Mouse (Mus musculus) kidney, adult 18-20 months (tissue): ENCODE results near the gene Unc13d.
"Not testable (repeated sequence)": the region's sequence is repeated elsewhere in the genome, so short reads cannot be mapped to it uniquely, and the experiment has no call there.

Experiments used
- DNase-seq: peaks from one replicate; pipeline ENCODE4 v3.0.0; 2021

The Unc13d gene

DNA sequence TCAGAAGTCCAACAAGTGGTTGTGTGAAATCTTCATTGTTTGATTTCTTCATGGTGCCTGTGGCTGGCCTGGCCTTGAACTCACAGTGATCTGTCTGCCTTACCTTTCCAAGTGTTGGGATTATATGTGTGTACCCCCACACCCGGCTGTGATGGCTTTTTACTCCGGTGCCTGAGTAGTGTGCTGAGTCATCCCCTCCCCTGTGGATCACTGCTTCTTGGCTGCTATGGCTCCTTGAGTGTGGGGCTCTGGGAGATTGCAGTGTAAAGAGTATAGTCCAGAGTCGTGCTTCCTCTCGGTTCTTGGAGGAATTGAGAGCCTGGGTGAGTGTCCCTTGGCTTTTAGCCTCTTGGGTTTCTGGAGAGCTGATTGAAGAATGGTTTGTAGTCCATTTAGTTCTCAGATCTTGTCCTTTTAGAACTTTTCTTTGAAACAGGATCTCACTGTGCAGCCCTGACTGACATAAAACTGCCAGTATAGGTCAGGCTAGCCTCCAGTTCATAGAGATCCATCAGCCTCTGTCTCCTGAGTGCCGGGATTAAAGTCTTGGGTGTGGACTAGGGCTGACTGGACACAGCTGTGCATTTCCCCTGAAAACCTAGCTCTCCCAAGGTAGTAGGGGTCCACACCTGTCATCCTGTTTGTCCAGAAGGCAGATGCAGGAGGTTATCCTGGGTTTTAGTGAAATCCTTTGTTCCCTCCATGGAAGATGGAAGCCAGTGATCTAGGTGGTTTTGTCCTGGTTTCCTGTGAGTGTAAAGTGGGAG lies 35.2 kb downstream of the Unc13d start:
- DNase-seq = no peak

DNA sequence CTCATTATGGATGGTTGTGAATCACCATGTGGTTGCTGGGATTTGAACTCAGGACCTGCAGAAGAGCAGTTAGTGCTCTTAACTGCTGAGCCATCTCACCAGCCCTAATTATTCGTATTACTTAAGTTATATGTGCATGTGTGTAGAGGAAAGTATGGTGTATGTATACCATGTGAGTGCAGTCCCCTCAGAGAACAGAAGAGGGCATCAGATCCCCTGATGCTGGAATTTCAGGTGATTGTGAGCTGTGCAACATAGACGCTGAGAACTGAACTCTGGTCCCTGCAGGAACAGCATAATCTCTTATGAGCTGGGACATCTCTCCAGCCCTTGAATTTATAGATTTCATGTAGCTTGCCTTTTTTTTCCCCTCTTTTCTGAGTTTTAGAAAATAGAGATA lies 35.9 kb downstream of the Unc13d start:
- no peak for DNase-seq

DNA sequence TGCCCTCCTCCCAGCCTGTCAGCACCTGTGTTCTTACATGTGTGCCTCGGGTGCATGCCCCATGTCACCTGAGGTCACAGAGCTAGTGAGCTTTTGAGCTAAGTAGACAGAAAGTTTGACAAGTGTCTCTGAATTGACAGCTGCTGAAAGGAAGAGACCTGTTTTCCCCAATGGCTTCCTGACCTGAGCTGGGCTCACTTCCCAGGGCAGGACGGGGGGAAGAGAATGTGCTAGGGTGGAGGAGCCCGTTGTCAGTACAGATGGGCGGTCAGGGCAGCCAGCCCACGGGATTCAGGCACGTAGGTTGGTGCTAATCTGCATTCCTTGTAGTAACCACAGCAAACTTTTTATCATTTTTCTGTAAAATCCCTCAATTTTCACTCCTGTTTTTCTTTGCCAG lies 37.2 kb downstream of the Unc13d start:
- no peak for DNase-seq

DNA sequence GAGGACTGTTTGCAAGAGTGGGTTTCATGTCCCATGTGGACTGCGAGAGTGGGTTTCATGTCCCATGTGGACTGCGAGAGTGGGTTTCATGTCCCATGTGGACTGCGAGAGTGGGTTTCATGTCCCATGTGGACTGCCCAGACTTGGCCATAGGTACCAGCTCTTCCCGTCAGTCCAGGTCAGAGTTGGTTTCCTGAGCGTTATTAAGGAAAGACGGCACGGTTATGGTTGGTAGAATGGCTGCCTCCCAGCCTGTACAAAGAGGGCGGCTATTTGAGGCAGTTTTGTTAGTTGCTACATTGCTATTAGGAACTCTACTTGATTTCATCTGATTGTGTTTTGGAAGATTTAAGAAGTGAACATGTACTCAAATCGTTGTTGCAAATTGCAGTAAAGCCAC lies 39.9 kb downstream of the Unc13d start:
- no peak for DNase-seq

DNA sequence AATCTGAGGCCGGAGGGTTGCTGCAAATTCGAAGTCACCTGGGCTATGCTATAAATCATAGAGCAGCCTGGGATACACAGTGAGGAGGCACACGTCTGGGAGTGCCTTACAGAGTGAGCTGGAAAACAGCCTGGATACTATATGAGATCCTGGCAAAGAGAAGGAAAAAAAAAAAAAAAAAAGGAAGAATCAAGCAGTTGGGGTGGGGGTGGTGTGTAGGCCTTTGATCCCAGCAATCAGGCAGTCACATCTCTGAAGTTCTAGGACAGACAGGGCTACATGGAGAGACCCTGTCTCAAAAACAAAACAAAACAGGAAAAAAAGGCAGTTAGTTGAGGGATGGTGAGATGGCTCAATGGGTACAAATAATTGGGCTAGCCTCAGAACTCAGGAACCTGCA lies 41.1 kb downstream of the Unc13d start:
- no peak for DNase-seq

DNA sequence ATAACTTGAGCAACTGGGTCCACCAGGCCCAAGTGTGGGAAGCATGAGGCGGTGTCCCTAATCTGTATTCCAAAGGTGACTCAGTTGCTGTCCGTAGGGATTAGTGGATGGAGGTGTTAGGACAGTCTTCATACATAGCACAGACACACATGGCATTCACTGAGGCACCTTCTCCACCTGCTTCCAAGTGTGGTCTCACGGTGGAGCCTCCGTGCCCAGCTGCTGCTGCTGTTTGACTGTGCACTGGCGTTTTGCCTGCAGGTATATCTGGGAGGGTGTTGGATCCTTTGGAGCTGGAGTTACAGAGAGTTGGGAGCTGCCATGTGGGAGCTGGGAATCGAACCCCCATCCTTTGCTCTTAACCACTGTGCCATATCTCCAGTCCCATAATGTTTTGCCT lies 43.2 kb downstream of the Unc13d start:
- no peak for DNase-seq

DNA sequence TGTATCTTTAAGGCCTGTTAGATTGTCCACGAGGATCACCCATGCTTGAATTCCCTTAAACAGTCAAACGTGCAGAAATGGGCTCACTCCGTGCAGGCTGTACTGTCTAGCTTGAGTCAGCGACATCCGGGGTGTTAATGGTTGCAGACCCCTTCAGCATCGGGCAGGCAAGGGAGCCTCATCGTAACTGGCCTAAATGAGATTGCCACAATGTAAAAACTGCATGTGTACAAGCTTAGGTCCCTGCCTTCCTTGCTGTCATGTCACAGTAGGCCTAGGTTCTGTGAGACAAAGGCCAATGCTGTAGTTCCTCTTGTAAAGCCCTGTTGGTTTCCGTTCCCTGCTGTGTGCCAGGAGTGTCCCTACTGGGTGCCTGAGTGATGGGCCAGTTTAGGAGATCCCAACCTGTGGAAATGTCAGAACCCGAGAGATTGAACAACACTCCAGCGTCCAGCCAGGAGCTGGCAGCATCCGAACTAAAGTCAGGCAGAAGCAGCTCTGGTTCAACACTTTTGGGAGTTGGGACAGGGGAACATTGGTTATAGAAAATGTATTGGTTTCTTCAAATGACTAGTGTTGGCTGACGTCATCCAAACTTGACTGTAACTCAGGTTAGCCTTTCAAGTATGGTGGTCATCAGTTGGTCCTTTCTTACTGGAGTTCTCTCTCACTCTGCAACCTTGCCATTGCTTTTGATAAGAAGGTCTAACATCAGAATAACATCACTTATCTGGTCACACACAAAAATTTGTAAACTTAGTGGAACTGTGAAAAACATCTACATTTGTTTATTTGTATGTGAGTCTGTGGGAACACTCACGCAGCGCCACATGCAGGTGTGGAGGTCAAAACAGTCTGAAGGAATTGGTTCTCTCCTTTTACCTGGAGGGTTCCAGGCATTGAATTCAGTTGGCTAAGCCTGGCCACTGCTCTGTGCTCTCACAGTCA lies 46.6 kb downstream of the Unc13d start:
- no peak for DNase-seq

DNA sequence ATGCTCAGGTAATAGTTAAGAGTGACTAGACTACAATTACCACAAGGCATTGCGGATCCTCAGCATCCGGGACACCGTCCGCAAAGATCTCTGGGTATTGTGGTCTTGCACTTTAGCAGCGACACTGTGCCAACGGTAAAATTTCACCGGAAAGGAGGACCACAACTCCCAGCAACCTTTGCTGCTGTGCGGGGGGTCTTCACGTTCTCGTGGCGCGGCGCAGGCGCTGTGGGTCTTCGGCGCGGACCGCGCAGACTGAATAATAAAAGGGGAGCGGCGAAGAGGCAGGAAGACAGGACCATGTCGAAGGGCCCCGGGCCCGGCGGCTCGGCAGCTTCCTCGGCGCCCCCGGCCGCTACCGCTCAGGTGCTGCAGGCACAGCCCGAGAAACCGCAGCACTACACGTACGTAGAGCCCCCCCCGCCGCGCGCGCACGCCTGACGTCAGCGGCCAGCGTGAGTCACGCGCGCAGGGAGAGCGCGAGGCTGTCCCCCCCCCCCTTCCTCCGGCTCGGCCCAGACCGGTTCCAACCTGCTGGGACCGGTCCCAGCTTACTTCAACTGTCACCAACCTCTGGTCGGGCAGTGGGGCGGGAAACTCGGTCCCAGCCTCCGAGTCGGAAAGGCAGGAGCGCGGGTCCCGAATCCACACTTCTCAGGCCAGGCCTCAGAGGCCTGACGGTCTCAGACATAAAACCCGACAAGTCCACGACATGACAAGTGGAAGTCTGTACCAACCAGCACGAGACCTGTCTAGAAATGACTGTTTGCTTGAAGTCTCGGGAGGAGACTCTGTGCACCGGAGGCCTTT lies 47.5 kb downstream of the Unc13d start, which contains the start of gene Unk:
Unk (plus strand) TSS at position 235 of the 810 bp plus-strand sequence.
- DNase-seq = peak; percentile 98

DNA sequence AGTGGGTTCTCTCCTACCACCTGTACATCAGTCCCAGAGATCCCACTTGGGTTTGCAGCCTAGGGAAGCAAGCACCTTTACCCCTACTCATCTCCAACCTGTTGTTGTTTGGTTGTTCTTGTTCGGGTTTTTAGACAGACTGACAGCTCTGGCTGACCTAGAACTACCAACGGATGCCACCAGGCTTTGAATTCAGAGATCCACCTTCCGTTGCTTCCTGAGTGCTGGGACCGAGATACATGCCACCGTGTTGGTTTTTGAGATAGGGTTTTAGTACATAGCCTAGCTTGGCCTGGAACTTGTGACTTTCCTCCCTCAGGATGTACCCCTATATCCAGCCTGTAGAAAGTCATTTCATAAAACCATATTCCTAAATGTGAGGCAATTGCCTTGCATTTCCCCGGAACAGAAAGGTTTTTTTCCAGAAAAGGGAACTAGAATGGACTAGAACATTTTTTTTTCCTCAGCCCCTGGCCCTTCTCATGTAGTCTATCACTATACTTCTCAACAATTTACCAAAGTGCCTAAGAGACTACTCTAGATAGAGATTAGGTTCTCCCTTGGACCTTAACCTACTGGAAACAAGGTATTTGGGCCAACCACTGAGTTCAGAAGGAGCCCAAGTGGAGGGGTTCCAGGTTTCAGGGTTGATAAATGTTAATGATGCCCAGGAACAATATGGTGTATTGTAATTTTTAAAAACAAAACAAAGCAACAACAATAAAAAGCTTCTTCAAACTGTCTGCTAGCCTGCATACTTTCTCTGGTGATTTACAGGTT lies 48.5 kb downstream of the Unc13d start:
- no peak for DNase-seq

DNA sequence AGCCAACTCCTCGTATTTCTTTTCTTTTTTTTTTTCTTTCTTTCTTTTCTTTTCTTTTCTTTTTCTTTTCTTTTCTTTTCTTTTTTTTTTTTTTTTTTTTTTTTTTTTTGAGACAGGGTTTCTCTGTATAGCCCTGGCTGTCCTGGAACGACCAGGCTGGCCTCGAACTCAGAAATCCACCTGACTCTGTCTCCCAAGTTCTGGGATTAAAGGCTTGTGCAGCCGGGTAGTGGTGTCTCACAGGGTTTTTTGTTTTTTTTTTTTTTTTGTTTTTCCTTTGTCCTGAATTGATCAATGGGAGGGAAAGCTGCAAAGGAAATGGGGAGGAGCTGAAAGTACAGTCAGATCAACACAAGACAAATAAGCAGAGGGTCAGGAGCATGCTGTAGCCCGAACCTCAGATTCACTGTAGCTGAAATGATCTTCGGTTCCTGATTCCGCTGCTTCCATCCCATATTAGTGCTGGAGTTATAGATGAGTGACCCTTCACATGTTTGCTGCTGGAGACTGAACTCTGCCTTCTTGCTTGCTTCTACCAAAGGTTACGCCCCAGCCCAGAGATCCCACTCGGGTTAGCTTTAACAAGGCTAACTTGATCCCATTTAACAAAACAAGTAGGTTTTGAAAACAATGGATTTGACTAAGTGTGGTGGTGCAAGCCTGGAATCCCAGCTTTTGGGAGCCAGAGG lies 49.4 kb downstream of the Unc13d start:
- no peak for DNase-seq

DNA sequence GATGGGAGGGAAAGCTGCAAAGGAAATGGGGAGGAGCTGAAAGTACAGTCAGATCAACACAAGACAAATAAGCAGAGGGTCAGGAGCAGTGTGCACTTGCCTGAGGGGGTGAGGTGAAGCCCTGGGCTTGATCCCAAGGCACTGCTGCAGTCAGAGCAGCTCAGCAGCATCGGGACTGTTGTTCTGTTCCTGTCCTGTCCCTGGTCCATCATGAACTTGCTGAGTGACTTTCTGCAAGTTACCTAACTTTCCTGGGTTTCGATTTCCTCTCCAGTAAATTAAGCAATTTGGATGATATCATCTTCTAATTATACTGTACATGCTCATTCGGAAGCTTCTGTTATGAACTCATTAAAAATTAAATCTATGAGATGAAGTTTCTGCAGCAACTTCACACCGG lies 50.0 kb downstream of the Unc13d start, which contains the start of gene H3f3b:
H3f3b (minus strand) TSS at position 207 of the 400 bp plus-strand sequence.
- DNase-seq = peak; percentile 12

DNA sequence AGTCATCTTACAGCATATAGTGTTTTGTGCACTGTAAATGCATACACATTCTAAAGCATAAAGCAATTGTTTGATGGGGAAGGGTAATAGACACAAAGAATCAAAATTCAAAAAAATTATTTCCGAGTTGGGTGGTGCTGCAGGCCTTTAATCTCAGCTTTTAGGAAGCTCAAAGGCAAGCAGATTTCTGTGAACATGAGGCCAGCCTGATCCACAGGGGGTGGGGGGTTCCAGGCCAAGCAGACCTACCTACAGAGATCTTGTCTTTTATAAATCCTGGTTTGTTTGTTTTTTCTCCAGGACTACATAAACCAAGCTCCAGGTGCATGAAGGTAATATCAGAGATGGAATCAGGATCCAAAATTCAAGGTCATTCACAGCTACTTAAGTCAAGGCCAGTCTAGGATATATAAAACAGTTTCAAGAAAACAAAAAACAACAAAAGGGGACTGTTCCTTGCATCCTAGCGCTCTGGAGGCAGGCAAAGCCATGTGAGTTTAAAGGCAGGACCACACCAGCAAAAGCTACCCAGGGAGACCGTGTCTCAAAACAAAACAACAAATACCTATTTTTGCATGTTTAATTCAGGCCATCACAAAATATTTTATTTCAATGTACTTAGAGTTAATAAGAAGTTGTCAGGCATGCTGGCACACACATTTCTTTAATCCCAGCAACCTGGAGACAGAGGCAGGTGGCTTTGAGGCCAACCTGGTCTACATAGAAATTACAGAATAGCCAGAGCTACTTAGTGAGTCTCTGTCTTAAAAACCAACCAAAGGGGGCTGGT lies 52.5 kb downstream of the Unc13d start:
- no peak for DNase-seq

DNA sequence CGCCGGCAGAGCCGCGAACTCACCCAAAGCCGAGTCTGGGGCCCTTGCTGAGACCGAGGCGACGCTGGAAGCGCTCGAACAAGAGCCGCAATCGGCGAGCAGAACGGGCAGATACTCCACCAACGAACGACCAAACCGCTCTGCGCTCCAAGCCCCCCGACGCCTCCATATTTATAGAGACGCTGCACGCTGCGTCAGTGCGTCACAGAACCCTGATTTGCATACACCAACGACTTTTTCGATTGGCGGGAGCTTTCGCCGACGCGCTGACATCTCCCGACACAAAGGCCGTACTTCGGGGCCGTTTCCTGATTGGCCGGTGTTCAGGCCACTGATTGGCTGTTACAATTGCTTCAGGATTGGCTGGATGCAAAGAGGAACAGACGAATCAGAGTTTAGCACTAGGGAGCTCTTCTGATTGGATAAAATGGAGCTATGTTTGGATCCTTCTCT lies 53.4 kb downstream of the Unc13d start:
- DNase-seq = peak; percentile 91

DNA sequence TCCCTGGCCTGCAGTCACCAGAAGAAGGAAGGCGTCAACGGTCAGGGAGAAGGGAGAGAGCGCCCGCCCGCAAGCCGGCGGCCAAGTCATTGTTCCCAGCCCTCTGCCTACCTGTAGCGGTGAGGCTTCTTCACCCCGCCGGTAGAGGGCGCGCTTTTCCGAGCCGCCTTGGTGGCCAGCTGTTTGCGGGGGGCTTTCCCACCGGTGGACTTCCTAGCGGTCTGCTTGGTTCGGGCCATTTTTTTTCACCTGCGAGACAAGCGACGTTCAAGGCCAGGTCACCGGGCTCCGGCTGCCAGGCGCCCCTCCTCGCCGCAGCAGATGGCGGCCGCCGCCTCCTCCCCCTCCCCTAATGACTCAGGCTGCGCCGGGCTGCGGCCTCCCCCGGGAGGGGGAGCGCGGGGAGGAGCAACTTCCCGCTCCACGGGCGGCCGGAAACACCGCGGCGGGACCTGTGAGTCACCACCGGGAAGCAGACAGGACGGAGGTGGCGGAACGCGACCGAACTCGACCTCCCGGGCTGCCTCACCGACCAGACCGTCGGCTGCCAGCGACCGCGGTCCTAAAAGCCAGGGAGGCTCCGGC lies 53.9 kb downstream of the Unc13d start:
- DNase-seq = peak; percentile 82

DNA sequence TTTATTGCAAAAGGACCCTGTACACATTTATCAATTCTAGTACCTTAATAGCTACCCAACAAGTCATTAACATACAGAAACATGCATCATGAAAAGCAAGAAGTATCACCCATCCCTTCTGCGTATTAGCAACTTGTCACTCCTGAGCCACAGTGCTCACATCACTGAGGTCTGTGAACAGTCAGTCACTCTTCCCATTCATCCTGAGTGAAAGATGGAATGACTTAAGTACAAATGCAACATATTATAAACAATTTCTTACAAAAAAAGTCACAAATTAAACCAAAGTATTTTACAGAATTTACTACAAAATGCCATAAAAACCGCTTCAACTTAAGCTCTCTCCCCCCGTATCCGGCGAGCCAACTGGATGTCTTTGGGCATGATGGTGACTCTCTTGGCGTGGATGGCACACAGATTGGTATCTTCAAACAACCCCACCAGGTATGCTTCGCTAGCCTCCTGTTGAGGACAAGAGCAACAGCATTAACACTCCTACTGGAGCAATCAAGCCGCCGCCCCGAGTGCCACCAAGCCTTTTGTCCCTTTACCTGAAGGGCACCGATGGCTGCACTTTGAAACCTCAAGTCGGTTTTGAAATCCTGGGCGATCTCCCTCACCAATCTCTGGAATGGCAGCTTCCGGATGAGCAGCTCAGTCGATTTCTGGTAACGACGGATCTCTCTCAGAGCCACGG lies 54.5 kb downstream of the Unc13d start:
- not testable (repeated sequence) for DNase-seq

DNA sequence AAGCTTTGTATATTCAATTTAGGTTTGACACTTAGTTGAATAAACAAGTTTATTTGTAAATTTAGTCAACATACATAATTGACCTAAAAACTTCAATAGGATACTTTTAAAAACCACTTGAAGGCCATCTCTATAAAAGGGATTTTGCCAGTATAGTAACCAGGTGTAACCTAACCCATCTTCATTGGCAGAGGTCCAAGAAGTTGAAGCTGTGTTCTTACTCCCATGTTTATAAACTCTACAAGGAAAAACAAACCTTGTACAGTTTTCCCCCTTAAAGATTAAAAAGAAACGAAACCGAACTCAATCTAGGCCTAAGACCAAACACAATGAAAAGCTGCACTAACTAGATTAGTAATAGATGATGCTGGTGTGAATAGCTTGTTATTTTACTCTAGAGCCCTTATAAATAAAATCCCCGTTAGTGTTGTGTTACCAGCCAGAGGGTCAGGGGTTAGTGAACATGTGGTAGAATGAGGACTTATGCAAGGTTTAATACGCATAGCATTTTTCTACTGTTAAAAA lies 55.4 kb downstream of the Unc13d start:
- no peak for DNase-seq

DNA sequence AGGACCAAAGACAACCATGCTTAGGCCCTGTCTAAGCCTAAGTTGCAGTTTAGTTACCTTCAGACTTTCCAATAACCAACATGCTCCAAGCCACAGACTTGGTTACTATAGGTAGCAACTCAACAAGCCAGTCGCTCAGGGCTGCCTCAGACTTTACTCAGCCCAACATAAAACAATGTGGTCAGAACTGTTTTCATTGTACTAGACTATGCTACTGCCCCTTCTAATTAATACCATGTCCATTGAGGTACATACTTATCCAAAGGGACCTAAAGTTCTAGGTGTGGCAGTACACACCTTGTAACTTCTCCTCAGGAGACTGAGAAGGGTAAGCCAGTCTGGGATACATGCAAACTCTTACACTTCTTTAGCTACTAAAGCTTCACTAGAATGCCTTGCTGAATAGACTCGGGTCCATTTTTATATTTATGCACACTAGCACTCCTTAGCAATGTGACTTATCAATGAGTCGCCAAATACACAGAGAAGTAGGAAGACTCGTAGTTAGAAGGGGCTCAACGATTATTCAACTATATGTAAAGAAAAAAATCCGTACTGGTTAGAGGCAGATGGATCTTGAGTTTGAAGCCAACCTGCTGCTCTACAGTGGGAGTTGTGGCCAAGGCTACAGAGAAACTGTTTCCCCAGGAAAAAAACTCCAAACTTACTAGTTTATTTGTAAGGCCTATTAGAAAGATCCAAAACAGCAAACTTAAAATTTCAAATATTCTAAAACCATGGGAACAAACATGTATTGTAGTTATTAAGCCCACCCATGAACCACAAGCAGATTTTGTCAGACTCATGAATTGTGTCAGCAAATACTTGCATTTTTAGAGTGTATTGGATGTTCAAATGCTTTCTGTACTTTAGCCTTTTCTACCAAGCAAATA lies 56.2 kb downstream of the Unc13d start:
- DNase-seq = no peak

DNA sequence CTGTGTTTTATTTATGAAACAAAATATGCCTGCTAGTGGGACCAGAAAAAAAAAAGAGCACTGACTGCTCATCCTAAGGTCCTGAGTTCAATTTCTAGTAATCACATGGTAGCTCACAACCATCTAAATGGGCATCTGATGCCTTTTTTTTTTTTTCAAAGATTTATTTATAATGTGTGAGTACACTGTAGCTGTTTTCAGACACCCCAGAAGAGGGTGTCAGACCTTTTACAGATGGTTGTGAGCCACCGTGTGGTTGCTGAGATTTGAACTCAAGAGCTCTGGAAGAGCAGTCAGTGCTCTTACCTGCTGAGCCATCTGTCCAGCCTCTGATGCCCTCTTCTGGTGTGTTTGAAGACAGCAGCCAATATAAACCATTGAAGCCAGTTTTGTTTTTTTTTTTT lies 57.2 kb downstream of the Unc13d start:
- DNase-seq = no peak
